Mouse (Mus musculus) cerebellum, adult 2 months (tissue): ENCODE measurements at regions not wholly inside any gene's neighbourhood (a gene's known extent, or its start where the extent isn't known, plus 50 kb on each side); places are given as distances from the start of the nearest gene placed in this dataset.

Experiments used
- CTCF ChIP-seq: fragments of 200-500 bp; IDR thresholded peaks from 2 replicates; pipeline ENCODE4 v1.5.1; 2011; ENCODE audit warnings: low read depth, mild to moderate bottlenecking, control low read depth, low read length, moderate library complexity, borderline replicate concordance; ENCODE audit not compliant: insufficient read depth
- POLR2A ChIP-seq: fragments of 200-500 bp; IDR thresholded peaks from 2 replicates; pipeline ENCODE4 v1.6.1; 2011; ENCODE audit warnings: low read length, control low read depth, borderline replicate concordance; ENCODE audit not compliant: insufficient read depth

DNA sequence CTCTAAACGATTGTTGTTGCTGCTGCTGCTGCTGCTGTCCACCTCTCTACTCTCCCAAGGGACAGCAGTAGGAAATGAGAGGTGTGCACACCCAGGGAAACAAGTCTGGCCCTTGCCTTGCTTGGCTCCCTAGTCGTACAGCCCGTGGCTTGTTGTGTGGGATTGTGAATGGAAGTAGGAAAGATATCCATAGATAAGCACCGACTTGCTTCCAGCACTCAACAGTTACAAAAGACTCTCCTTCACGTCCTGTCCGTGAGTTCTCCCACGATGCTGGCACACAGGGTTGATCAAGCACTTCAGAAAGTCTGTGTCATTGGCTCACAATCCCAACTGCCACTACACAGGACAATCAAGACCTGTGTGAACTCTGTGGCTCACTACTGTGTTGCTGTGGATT, 276.7 kb upstream of the Prox1 start:
- TF ChIP-seq CTCF: no peak
- TF ChIP-seq POLR2A: no peak
